Mouse (Mus musculus) heart, postnatal 0 days (tissue): ENCODE measurements around the gene Ccdc91.

Experiments used
- CTCF ChIP-seq: IDR thresholded peaks from 2 replicates; pipeline ENCODE4 v1.5.1; 2016; ENCODE audit warnings: antibody characterized with exemption, control low read depth, low read depth
- EP300 ChIP-seq: IDR thresholded peaks from 2 replicates; pipeline ENCODE4 v1.6.1; 2016; ENCODE audit warnings: antibody characterized with exemption, low read depth

- TF ChIP-seq EP300 (no peak), CTCF (no peak)
Measured at GRCm38 (mm10) chr6:147560436-147560835, 84.8 kb downstream of the Ccdc91 start.
